Mouse (Mus musculus): ENCODE measurements around the gene Chsy1. TPM values are rescaled to one million over a fixed set of nuclear protein-coding genes. Genes with fewer than 3 reads are reported as not detected.

Chsy1 gene
- total and polyA plus RNA-seq, 2 experiments, result 1.3 to 3.4 TPM

GRCm38 (mm10) chr7:66201657-66202056 lies 92.3 kb downstream of the Chsy1 start:
- H3K9ac ChIP-seq (ENCODE audit: low read depth, low read length), result no peak overlapping the region
- no peaks in the 10 kb centered on the region for H3K27me3 ChIP-seq (ENCODE audit: control insufficient read depth, insufficient read depth, low read length)
- 95% methylated on average over 2 of the region's 2 CpGs for WGBS
- peaks cover 3% of the 10 kb centered on the region; the same call in 1 of the 2 replicates for H3K4me1 ChIP-seq (ENCODE audit: control insufficient read depth, insufficient read depth, low read length)
- no peak for DNase-seq (ENCODE audit: extremely low read depth, low read depth, low spot score)
- no peaks in the 10 kb centered on the region for H3K79me2 ChIP-seq (ENCODE audit: control insufficient read depth, insufficient read depth, low read length)
- H3K36me3 ChIP-seq (ENCODE audit: control insufficient read depth, insufficient read depth, low read length), result no peaks in the 10 kb centered on the region
- no peak overlapping the region for H3K27ac ChIP-seq (replicated peaks; ENCODE audit: insufficient read depth, low read depth, low read length)
- H3K4me3 ChIP-seq (ENCODE audit: insufficient read depth, low read depth, low read length), result no peak overlapping the region
- TF ChIP-seq POLR2A (IDR thresholded peaks at IDR 0.05; ENCODE audit: extremely low read depth, insufficient read depth, low read length) (no peak), CTCF (IDR thresholded peaks at IDR 0.05; ENCODE audit: low read depth, low read length) (no peak)

DNA sequence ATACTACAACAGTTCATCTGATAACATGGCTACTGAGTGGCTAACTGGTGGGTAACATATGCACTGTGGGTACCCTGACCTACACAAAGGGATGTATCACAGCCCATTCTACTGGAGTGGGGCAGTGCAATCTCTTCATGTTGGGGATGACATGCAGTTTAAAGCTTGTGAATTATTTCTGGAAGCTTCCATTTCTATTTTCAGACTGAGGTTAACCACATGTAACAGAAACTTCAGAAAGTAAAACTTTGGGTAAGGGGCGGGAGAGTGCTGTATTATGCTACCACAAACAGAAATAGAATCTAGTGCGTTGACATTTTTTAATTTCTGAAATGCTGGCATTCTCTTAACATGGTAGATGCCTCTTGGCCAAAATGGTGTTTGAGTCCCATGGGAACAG lies 100.6 kb downstream of the Chsy1 start:
- Histone ChIP-seq H3K4me3 (ENCODE audit: insufficient read depth, low read depth, low read length) (no peak overlapping the region), H3K27me3 (ENCODE audit: control insufficient read depth, insufficient read depth, low read length) (no peaks in the 10 kb centered on the region), H3K4me1 (ENCODE audit: control insufficient read depth, insufficient read depth, low read length) (no peaks in the 10 kb centered on the region), H3K9ac (ENCODE audit: low read depth, low read length) (no peak overlapping the region), H3K79me2 (ENCODE audit: control insufficient read depth, insufficient read depth, low read length) (no peaks in the 10 kb centered on the region), H3K36me3 (ENCODE audit: control insufficient read depth, insufficient read depth, low read length) (no peaks in the 10 kb centered on the region), H3K27ac (replicated peaks; ENCODE audit: insufficient read depth, low read depth, low read length) (no peak overlapping the region)
- no peak for TF ChIP-seq CTCF (IDR thresholded peaks at IDR 0.05; ENCODE audit: low read depth, low read length)
- TF ChIP-seq POLR2A (IDR thresholded peaks at IDR 0.05; ENCODE audit: extremely low read depth, insufficient read depth, low read length), result no peak
- no peak for DNase-seq (ENCODE audit: extremely low read depth, low read depth, low spot score)
- 87% methylated on average over 2 of the region's 2 CpGs for WGBS

DNA sequence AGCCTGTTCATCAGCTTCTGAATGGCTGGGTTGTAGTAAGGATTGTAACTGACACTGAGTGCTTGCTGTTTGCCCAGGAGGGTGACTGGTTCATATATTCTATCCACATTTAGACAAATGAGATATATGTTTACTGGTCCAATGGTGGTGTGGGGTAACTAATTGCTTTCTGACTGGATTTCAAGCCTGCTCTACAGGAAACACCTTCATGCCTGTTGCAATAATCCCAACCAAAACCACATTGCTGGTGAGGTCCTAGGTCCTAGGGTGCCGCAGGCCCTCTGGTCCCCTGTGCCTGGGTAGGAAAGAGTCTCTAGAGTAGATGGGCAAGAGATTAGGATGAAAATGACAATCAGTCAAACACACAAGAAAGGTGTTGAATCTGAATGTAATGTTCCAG lies 103.6 kb downstream of the Chsy1 start:
- no peak for TF ChIP-seq CTCF (IDR thresholded peaks at IDR 0.05; ENCODE audit: low read depth, low read length)
- no peak for TF ChIP-seq POLR2A (IDR thresholded peaks at IDR 0.05; ENCODE audit: extremely low read depth, insufficient read depth, low read length)
- H3K27me3 ChIP-seq (ENCODE audit: control insufficient read depth, insufficient read depth, low read length), result no peaks in the 10 kb centered on the region
- no peak overlapping the region for H3K9ac ChIP-seq (ENCODE audit: low read depth, low read length)
- no peaks in the 10 kb centered on the region; the same call in 1 of the 2 replicates for H3K4me1 ChIP-seq (ENCODE audit: control insufficient read depth, insufficient read depth, low read length)
- H3K27ac ChIP-seq (replicated peaks; ENCODE audit: insufficient read depth, low read depth, low read length), result no peak overlapping the region
- 100% methylated on average over 1 of the region's 1 CpGs for WGBS
- no peak for DNase-seq (ENCODE audit: extremely low read depth, low read depth, low spot score)
- H3K36me3 ChIP-seq (ENCODE audit: control insufficient read depth, insufficient read depth, low read length), result no peaks in the 10 kb centered on the region
- no peak overlapping the region for H3K4me3 ChIP-seq (ENCODE audit: insufficient read depth, low read depth, low read length)
- H3K79me2 ChIP-seq (ENCODE audit: control insufficient read depth, insufficient read depth, low read length), result no peaks in the 10 kb centered on the region

DNA sequence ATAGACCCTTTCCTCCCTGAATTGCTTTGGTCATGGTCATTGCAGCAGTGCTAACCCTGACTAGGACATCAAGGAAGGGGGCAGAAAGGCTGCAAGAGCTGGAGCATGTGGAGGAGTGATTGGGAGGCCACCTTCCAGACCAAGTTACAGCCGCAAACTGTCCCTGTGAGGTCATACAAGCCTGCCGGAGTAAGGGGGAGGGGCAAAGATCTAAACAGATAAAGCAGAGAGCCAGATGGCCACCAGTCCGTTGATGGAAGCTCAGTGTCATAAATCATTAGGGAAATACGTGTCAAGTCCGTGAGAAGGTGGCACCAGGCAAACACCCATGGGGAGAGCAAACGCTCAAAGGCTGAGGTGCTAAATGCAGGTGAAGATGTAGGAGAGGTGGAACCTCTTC lies 105.2 kb downstream of the Chsy1 start:
- WGBS, result 80% methylated on average over 6 of the region's 6 CpGs
- DNase-seq (ENCODE audit: extremely low read depth, low read depth, low spot score), result no peak
- H3K4me1 ChIP-seq (ENCODE audit: control insufficient read depth, insufficient read depth, low read length), result no peaks in the 10 kb centered on the region; the same call in 1 of the 2 replicates
- no peak for TF ChIP-seq POLR2A (IDR thresholded peaks at IDR 0.05; ENCODE audit: extremely low read depth, insufficient read depth, low read length)
- no peaks in the 10 kb centered on the region for H3K36me3 ChIP-seq (ENCODE audit: control insufficient read depth, insufficient read depth, low read length)
- no peaks in the 10 kb centered on the region for H3K79me2 ChIP-seq (ENCODE audit: control insufficient read depth, insufficient read depth, low read length)
- H3K27ac ChIP-seq (replicated peaks; ENCODE audit: insufficient read depth, low read depth, low read length), result no peak overlapping the region
- H3K4me3 ChIP-seq (ENCODE audit: insufficient read depth, low read depth, low read length), result no peak overlapping the region
- H3K9ac ChIP-seq (ENCODE audit: low read depth, low read length), result no peak overlapping the region
- no peaks in the 10 kb centered on the region for H3K27me3 ChIP-seq (ENCODE audit: control insufficient read depth, insufficient read depth, low read length)

- Histone ChIP-seq H3K79me2 (ENCODE audit: control insufficient read depth, insufficient read depth, low read length) (no peaks in the 10 kb centered on the region), H3K36me3 (ENCODE audit: control insufficient read depth, insufficient read depth, low read length) (no peaks in the 10 kb centered on the region), H3K4me1 (ENCODE audit: control insufficient read depth, insufficient read depth, low read length) (no peaks in the 10 kb centered on the region; the same call in 1 of the 2 replicates), H3K27me3 (ENCODE audit: control insufficient read depth, insufficient read depth, low read length) (no peaks in the 10 kb centered on the region), H3K9ac (ENCODE audit: low read depth, low read length) (no peak overlapping the region), H3K27ac (replicated peaks; ENCODE audit: insufficient read depth, low read depth, low read length) (no peak overlapping the region), H3K4me3 (ENCODE audit: insufficient read depth, low read depth, low read length) (no peak overlapping the region)
- 89% methylated on average over 1 of the region's 1 CpGs for WGBS
- TF ChIP-seq CTCF (IDR thresholded peaks at IDR 0.05; ENCODE audit: low read depth, low read length) (no peak), POLR2A (IDR thresholded peaks at IDR 0.05; ENCODE audit: extremely low read depth, insufficient read depth, low read length) (no peak)
- DNase-seq (ENCODE audit: extremely low read depth, low read depth, low spot score), result no peak
Measured at GRCm38 (mm10) chr7:66215911-66216310, 106.6 kb downstream of the Chsy1 start.

DNA sequence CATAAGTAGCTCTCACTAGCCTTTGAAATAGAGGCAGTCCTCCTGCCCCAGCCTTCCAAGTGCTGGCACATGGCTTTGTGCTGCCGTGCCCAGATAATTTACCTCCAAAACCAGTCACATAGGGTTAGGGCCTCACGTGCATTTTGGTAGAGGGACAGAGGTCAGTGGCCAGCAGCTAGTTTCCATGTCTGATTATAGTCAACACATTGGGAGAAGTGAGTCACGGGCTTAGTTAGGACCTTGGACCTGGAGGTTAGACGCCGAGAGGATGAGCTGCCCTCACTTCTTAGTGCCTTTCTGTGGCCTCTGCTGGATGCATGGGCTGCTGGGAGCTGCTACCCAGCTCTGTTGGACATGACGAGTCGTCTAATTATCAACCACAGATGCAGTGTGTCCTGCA lies 107.7 kb downstream of the Chsy1 start:
- no peak overlapping the region for H3K27ac ChIP-seq (replicated peaks; ENCODE audit: insufficient read depth, low read depth, low read length)
- WGBS, result 59% methylated on average over 7 of the region's 7 CpGs
- DNase-seq (ENCODE audit: extremely low read depth, low read depth, low spot score), result no peak

More for the DNA sequence above, 107.7 kb downstream of the Chsy1 start:
- H3K4me1 ChIP-seq (ENCODE audit: control insufficient read depth, insufficient read depth, low read length), result no peaks in the 10 kb centered on the region; the same call in 1 of the 2 replicates
- TF ChIP-seq POLR2A (IDR thresholded peaks at IDR 0.05; ENCODE audit: extremely low read depth, insufficient read depth, low read length) (no peak), CTCF (IDR thresholded peaks at IDR 0.05; ENCODE audit: low read depth, low read length) (no peak)
- H3K27me3 ChIP-seq (ENCODE audit: control insufficient read depth, insufficient read depth, low read length), result no peaks in the 10 kb centered on the region
- H3K36me3 ChIP-seq (ENCODE audit: control insufficient read depth, insufficient read depth, low read length), result no peaks in the 10 kb centered on the region
- H3K9ac ChIP-seq (ENCODE audit: low read depth, low read length), result no peak overlapping the region
- H3K79me2 ChIP-seq (ENCODE audit: control insufficient read depth, insufficient read depth, low read length), result no peaks in the 10 kb centered on the region
- no peak overlapping the region for H3K4me3 ChIP-seq (ENCODE audit: insufficient read depth, low read depth, low read length)

Measured in liver, adult 2 months (tissue).